Mouse (Mus musculus): ENCODE data around the gene Cnnm4. TPM values are rescaled to one million over a fixed set of nuclear protein-coding genes. Genes with fewer than 3 reads are reported as not detected.

Gene Cnnm4
- total RNA-seq (2021) = 10 to 100 TPM; 18.3 to 18.5 TPM
- long read RNA-seq = 0 reads

DNA sequence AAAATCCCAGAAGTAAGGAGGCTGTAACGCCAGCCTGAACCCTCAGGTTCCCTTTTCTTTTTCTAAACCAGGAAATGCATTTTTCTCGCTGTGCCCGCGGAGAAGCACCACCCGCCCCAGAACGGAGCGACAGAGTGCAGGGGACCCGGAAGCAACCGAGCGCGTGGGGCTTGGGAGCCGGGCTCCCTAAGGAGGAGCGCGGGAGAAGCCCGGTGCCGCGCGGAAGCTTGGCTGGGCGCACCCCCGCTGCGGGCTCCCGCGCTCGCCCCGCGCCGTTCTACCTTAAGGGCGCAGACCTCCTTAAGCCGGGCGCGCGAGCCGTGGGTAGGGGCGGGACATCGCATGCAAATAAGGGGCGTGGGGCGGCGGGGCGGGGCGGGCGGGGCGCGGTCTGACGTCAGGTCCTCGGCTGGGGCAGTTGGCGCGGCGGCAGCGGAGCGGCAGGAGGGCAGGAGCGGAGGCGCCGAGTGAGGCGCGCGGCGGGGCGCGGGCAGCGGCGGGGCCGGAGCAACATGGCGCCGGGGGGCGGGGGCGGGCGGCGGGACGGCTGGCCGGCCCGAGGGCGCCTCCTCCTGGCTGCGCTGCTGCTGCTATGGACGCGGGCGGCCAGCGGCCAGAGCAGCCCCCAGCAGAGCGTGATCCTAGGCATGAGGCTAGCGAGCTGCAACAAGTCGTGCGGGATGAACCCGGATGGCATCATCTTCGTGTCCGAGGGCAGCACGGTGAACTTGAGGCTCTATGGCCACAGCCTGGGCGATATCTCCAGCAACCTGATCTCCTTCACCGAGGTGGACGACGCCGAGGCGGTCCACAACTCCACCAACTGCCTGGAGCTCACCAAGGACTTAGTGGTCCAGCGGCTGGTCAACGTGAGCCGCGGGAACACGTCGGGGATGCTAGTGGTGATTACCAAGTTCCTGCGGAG lies at the start of gene Cnnm4:
TSS of gene Cnnm4 (plus strand) at position 440 of the 925 bp plus-strand sequence.
- DNase-seq (ENCODE audit: low spot score in 2 of 2) = peak; percentile 81 to 86

GRCm38 (mm10) chr1:36429511-36429910 lies 41.9 kb upstream of the Cnnm4 start:
- no peak for DNase-seq (ENCODE audit: low spot score in 2 of 2)

DNA sequence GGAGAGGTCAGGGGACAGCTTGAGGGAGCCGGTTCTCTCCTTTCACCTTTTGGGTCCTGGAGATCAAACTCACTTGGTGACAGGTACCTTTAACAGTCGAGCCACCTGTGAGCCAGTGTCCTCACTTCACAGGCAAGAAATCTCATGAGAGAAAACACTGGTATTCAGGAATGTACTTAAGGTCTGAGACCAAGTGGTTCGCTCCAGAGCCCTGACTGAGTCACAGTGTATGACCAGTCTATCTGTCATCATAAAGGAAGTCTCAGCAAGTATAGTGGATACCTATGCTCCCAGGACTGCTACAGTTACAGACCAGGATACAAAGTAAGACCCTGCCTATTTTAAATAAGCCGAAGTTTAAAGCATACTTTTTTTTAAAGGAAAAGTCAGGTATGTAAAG lies 38.4 kb upstream of the Cnnm4 start:
- DNase-seq (ENCODE audit: low spot score in 2 of 2) = no peak

- DNase-seq (ENCODE audit: low spot score in 2 of 2) = no peak
Observed at GRCm38 (mm10) chr1:36433616-36434015, 37.8 kb upstream of the Cnnm4 start.

DNA sequence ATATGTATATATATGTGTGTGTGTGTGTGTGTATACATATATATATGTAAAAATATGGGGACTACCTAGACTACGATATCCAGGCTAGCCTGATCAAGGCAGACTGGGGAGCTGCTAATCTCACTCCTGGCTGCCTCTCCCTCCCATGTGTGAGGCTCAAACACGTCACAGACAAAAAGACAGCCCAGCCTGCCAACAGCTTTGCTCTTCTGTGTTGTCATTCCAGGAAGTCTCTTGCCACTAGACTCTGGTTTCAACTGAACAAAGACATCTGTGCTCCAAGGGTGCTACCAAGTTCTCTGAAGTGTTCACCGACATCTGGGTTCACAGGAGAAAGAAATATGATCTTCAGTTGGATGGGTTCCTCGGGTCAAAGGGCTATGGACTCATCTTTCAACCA lies 36.3 kb upstream of the Cnnm4 start:
- no peak for DNase-seq (ENCODE audit: low spot score in 2 of 2)

GRCm38 (mm10) chr1:36436515-36436914 lies 34.9 kb upstream of the Cnnm4 start:
- no peak for DNase-seq (ENCODE audit: low spot score in 2 of 2)

- DNase-seq (ENCODE audit: low spot score in 2 of 2) = no peak
Observed at GRCm38 (mm10) chr1:36437223-36437622, 34.2 kb upstream of the Cnnm4 start.

DNA sequence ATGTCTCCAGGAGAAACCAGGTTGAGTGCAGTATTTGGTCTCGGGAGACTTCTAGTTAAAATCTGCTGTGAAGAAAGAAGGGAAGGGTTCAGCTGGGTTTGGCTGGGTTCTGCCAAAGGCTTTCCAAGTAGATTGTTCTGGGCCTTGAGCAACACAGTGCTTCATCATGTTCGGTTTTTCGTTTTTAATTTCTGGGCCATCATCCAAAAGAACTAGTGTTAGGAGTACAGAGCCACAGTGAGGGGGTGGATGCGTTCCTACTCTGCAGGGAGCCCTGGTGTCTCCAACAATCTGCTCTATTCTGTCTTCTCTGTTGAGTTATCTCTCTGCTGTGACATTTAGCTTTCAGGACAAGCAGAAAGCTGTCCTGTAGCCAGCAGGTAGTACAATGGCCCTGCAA lies 30.3 kb upstream of the Cnnm4 start:
- peak; percentile 20 to 32 for DNase-seq (ENCODE audit: low spot score in 2 of 2)

GRCm38 (mm10) chr1:36444471-36445464 lies 26.7 kb upstream of the Cnnm4 start, which contains the start of gene Lman2l:
Lman2l (minus strand) TSS chr1:36445271.
- peak; percentile 96 to 97 for DNase-seq (ENCODE audit: low spot score in 2 of 2)

- no peak for DNase-seq (ENCODE audit: low spot score in 2 of 2)
Observed at GRCm38 (mm10) chr1:36445508-36445907, 25.9 kb upstream of the Cnnm4 start.

- DNase-seq (ENCODE audit: low spot score in 2 of 2) = no peak
Observed at GRCm38 (mm10) chr1:36446106-36446824, 25.2 kb upstream of the Cnnm4 start.

- no peak for DNase-seq (ENCODE audit: low spot score in 2 of 2)
Observed at GRCm38 (mm10) chr1:36446841-36447240, 24.6 kb upstream of the Cnnm4 start.

DNA sequence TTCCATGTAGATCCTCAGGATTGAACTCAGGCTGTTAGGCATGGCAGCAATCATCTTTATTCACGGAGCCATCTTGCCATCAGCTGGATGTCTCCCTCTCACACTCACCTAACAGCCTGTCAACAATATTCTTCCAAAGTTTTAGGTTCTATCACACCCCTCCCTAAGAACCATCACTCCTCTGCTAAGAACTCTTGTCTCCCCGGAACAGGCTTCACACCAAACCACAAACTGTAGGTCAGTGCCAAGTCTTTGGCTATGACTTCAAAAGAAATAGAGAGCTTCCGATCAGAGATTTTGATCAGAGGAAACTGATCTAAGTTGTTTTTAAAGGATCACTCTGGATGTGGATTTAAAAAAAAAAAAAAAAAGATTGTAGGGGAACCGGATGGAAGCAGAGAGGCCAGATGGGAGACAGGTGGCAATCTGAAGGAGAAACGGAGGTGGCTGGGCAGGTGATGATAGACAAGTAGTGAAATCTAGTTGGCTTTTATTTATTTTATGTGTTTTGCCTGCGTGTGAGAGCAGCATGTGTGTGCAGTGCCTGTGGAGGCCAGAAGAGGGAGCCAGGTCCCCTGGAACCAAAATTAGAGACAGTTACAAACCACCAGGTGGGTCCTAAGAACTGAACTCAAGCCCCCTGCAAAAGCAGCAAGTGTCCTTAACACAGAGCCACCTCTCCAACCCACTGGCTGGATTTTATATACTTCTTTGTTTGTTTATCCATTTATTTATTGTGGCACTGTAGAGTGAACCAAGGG lies 17.2 kb upstream of the Cnnm4 start:
- no peak for DNase-seq (ENCODE audit: low spot score in 2 of 2)

GRCm38 (mm10) chr1:36457388-36458014 lies 13.9 kb upstream of the Cnnm4 start:
- DNase-seq (ENCODE audit: low spot score in 2 of 2) = no peak

DNA sequence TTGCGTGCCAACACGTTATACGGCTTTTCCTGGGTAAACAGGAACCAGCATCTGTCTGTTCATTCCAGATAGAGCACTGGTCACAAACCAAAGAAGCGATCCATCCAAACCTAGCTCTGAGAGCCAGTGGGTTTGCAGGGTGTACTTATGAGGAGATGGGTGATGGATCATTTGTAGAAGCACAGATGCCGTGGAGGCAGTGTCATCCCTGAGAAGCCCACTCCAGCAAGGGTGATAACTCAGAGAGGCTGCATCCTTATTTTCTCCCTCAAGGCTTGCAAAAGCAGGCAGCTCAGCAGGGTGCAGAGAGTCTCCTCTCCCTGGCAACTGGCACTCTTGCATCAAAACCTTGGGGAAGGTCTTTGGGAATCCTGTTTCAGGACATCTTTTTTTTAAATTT lies 13.3 kb upstream of the Cnnm4 start:
- no peak for DNase-seq (ENCODE audit: low spot score in 2 of 2)

- no peak for DNase-seq (ENCODE audit: low spot score in 2 of 2)
Observed at GRCm38 (mm10) chr1:36461829-36462228, 9.6 kb upstream of the Cnnm4 start.

- no peak for DNase-seq (ENCODE audit: low spot score in 2 of 2)
Observed at GRCm38 (mm10) chr1:36465641-36466160, 5.7 kb upstream of the Cnnm4 start.

- DNase-seq (ENCODE audit: low spot score in 2 of 2) = no peak
Observed at GRCm38 (mm10) chr1:36467446-36467845, 4.0 kb upstream of the Cnnm4 start.

GRCm38 (mm10) chr1:36469811-36470444 lies 1.5 kb upstream of the Cnnm4 start:
- no peak for DNase-seq (ENCODE audit: low spot score in 2 of 2)
